Mouse (Mus musculus) C2C12 (cell line): ENCODE data around the gene Mtss1l.

Experiments used
- CTCF ChIP-seq: IDR thresholded peaks from one replicate; pipeline ENCODE4 v1.5.1; 2011; ENCODE audit not compliant: control insufficient read depth, insufficient read depth, insufficient read length
- FOSL1 ChIP-seq: IDR thresholded peaks from one replicate; pipeline ENCODE4 v1.8.0; 2011; ENCODE audit warnings: mild to moderate bottlenecking, low read length; ENCODE audit not compliant: poor library complexity, insufficient read depth, severe bottlenecking
- MYOG ChIP-seq: IDR thresholded peaks from one replicate; pipeline ENCODE4 v1.6.1; 2011; ENCODE audit not compliant: control insufficient read depth, insufficient read length; ENCODE audit errors: extremely low read depth
- USF1 ChIP-seq: IDR thresholded peaks from one replicate; pipeline ENCODE4 v1.6.1; 2011; ENCODE audit warnings: low read depth, mild to moderate bottlenecking, control low read depth, moderate library complexity

- TF ChIP-seq CTCF = no peak
- no peak for TF ChIP-seq MYOG
- TF ChIP-seq FOSL1 = no peak
- no peak for TF ChIP-seq USF1
Measured at GRCm38 (mm10) chr8:110716075-110716474, 5.2 kb upstream of the Mtss1l start.
